ENCODE assay signal across 14 mouse cellular contexts in genomic region chr11:7279891-7280290, GRCm38 (mm10).
A peak's percentile ranks its signal among the peaks of the same experiment; 100 is the strongest.
DNase-seq lines count a peak whose midpoint lies in the region; ATAC-seq and TF ChIP-seq lines count a peak whose summit lies in the region.
"Had no signal": no experiment of that assay in that cellular context is flagged by ENCODE, and none has a peak within 500 bp of the region (broad histone marks: within the 10 kb centered on the region; RNA-seq: fewer than 3 reads in every experiment).

No protein-coding gene starts in this region.

- TF ChIP-seq CTCF in midbrain, postnatal 0 days (IDR thresholded peaks at IDR 0.05), result 0 out of 2 replicates have a peak, but pooled peaks have one; percentile 13

- 57% methylated on average over 2 of the region's 2 CpGs for WGBS in midbrain, postnatal 0 days
- WGBS in midbrain, embryonic 10.5 days, result 76% methylated on average over 2 of the region's 2 CpGs
- 68% methylated on average over 2 of the region's 2 CpGs for WGBS in embryonic facial prominence, embryonic 10.5 days

- H3K36me3 ChIP-seq in midbrain, postnatal 0 days (ENCODE audit: insufficient read depth, low read length), result no peaks in the 10 kb centered on the region
- no peaks in the 10 kb centered on the region for H3K36me3 ChIP-seq in midbrain, embryonic 10.5 days
- H3K36me3 ChIP-seq in embryonic facial prominence, embryonic 10.5 days (replicated peaks), result no peaks in the 10 kb centered on the region
- H3K36me3 ChIP-seq: midbrain, embryonic 15.5 days had no signal

- no peaks in the 10 kb centered on the region for H3K27me3 ChIP-seq in midbrain, postnatal 0 days (ENCODE audit: insufficient read depth, low read length)
- H3K27me3 ChIP-seq in midbrain, embryonic 10.5 days (ENCODE audit: low read depth, poor library complexity, severe bottlenecking), result no peaks in the 10 kb centered on the region
- H3K27me3 ChIP-seq in embryonic facial prominence, embryonic 10.5 days (replicated peaks; ENCODE audit: low read depth, poor library complexity, severe bottlenecking), result no peaks in the 10 kb centered on the region
- H3K27me3 ChIP-seq: forebrain, embryonic 13.5 days; midbrain, embryonic 15.5 days had no signal

- H3K4me2 ChIP-seq in midbrain, postnatal 0 days (ENCODE audit: low read depth, low read length, poor library complexity, severe bottlenecking), result no peak overlapping the region
- H3K4me2 ChIP-seq: forebrain, embryonic 13.5 days; liver, embryonic 11.5 days; midbrain, embryonic 15.5 days had no signal

- no peak overlapping the region for H3K4me3 ChIP-seq in midbrain, postnatal 0 days (ENCODE audit: low read depth, low read length)
- no peak overlapping the region for H3K4me3 ChIP-seq in midbrain, embryonic 10.5 days
- H3K4me3 ChIP-seq in embryonic facial prominence, embryonic 10.5 days, result no peak overlapping the region
- H3K4me3 ChIP-seq: forebrain, embryonic 13.5 days; midbrain, embryonic 15.5 days had no signal

- ATAC-seq in midbrain, postnatal 0 days (ENCODE audit: low FRiP score), result no peak
- no peak for ATAC-seq in erythroblast, adult 5-6 weeks (replicated peaks; ENCODE audit: low FRiP score, poor library complexity, severe bottlenecking)
- ATAC-seq: activated CD4-positive, CD25-positive, alpha-beta regulatory T cell, adult 4 months; forebrain, embryonic 13.5 days; midbrain, embryonic 15.5 days had no signal

- DNase-seq in adrenal gland, postnatal 14 days, result peak; percentile 19
- no peak for DNase-seq in adrenal gland, postnatal 25 days
- DNase-seq in kidney, adult 8-10 months, result peak; percentile 5 to 13
- DNase-seq in kidney, adult 11 months, result no peak
- no peak for DNase-seq in midbrain, postnatal 0 days (ENCODE audit: low spot score)
- no peak for DNase-seq in midbrain, embryonic 10.5 days (ENCODE audit: low spot score)
- DNase-seq in embryonic facial prominence, embryonic 10.5 days (ENCODE audit: low spot score), result no peak
- DNase-seq: heart, postnatal 14 days; lung, postnatal 4 days had no signal

- no peaks in the 10 kb centered on the region for H3K9me3 ChIP-seq in midbrain, postnatal 0 days (ENCODE audit: low read length)
- H3K9me3 ChIP-seq in midbrain, embryonic 10.5 days (replicated peaks), result no peaks in the 10 kb centered on the region
- no peaks in the 10 kb centered on the region for H3K9me3 ChIP-seq in embryonic facial prominence, embryonic 10.5 days
- H3K9me3 ChIP-seq: forebrain, embryonic 13.5 days; midbrain, embryonic 15.5 days had no signal

- H3K27ac ChIP-seq in midbrain, postnatal 0 days (ENCODE audit: low read depth, low read length), result no peak overlapping the region
- H3K27ac ChIP-seq in midbrain, embryonic 10.5 days (replicated peaks), result no peak overlapping the region
- no peak overlapping the region for H3K27ac ChIP-seq in embryonic facial prominence, embryonic 10.5 days (replicated peaks)
- H3K27ac ChIP-seq: forebrain, embryonic 13.5 days; midbrain, embryonic 15.5 days had no signal

- no peak overlapping the region for H3K9ac ChIP-seq in midbrain, postnatal 0 days (replicated peaks; ENCODE audit: low read length, poor library complexity, severe bottlenecking)
- H3K9ac ChIP-seq: forebrain, embryonic 13.5 days; midbrain, embryonic 15.5 days had no signal

- no peaks in the 10 kb centered on the region for H3K4me1 ChIP-seq in midbrain, postnatal 0 days (ENCODE audit: insufficient read depth, low read length)
- H3K4me1 ChIP-seq in midbrain, embryonic 10.5 days, result peaks cover 23% of the 10 kb centered on the region
- peaks cover 42% of the 10 kb centered on the region for H3K4me1 ChIP-seq in embryonic facial prominence, embryonic 10.5 days
- H3K4me1 ChIP-seq: forebrain, embryonic 13.5 days; midbrain, embryonic 15.5 days had no signal

Comparison
In these comparisons a context has a peak if more than half of its experiments do, and no peak if none do; other contexts are left out.
1. DNase-seq: peak in adrenal gland, postnatal 14 days (single experiment) and kidney, adult 8-10 months (2 of 2); none in adrenal gland, postnatal 25 days (single experiment), kidney, adult 11 months (single experiment), midbrain, postnatal 0 days (single experiment), midbrain, embryonic 10.5 days (single experiment) and embryonic facial prominence, embryonic 10.5 days (single experiment).